Mouse (Mus musculus) cortical plate, adult 2 months (tissue): Measurements from ENCODE around the gene Hip1r.

Experiments
- CTCF ChIP-seq: fragments of 200-500 bp; IDR thresholded peaks from 2 replicates; pipeline ENCODE4 v1.5.1; 2011; ENCODE audit warnings: mild to moderate bottlenecking, control low read depth, low read length; ENCODE audit not compliant: insufficient read depth; ENCODE audit errors: extremely low read depth
- POLR2A ChIP-seq: fragments of 200-500 bp; IDR thresholded peaks from 2 replicates; pipeline ENCODE4 v1.6.1; 2011; ENCODE audit warnings: mild to moderate bottlenecking, low read length, control low read depth; ENCODE audit not compliant: insufficient read depth; ENCODE audit errors: extremely low read depth

- TF ChIP-seq POLR2A (no peak), CTCF (no peak)
These were observed 38.5 kb downstream of the Hip1r start for GRCm38 (mm10) chr5:124011927-124012326.
